8 mouse cellular contexts compared by ENCODE assay signal in the genomic region with DNA sequence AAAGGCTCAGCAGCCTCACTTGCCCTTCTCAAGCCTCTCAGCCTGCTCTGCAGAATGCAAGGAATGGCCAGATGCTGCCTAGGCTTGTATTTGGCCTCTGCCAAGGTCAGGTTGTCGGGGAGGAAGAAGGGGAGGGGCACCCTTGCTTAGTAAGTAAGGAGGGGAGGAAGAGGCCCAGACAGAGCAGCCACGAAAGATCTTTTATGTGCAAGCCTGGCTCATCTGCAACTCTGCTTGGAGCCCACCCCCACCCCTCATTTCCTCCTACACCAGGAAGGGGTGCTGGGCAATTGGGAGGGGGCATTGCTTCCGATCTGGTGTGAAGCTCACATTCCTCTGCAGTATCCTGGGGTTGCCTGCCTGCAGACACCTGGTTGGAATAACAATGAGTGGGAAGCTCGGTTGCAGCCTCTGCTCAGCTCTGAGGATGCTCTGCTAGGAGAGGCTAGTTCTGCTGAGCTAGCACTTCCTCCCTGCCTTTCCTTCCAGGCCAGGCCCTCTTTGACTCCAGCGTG.
A peak's percentile ranks its signal among the peaks of the same experiment; 100 is the strongest.
DNase-seq lines count a peak whose midpoint lies in the region; ATAC-seq and TF ChIP-seq lines count a peak whose summit lies in the region.

No protein-coding gene starts in this region.

- TF ChIP-seq EP300 in lung, postnatal 0 days (IDR thresholded peaks at IDR 0.05): no peak

- H3K9ac ChIP-seq in lung, postnatal 0 days (replicated peaks; ENCODE audit: low read depth): no peak overlapping the region
- no peak overlapping the region for H3K9ac ChIP-seq in midbrain, embryonic 16.5 days (ENCODE audit: low read depth, low read length)

- no peak overlapping the region for H3K27ac ChIP-seq in lung, postnatal 0 days (ENCODE audit: low read length)
- peak overlapping the region; percentile 60 for H3K27ac ChIP-seq in midbrain, embryonic 16.5 days (ENCODE audit: low read length)
- H3K27ac ChIP-seq in cerebellum, adult 2 months (ENCODE audit: insufficient read depth, low read length): no peak overlapping the region

- no peaks in the 10 kb centered on the region for H3K36me3 ChIP-seq in lung, postnatal 0 days (ENCODE audit: insufficient read depth, low read length)
- H3K36me3 ChIP-seq in midbrain, embryonic 16.5 days (ENCODE audit: control insufficient read depth, insufficient read depth, low read length): no peaks in the 10 kb centered on the region

- TF ChIP-seq POLR2A in cerebellum, adult 2 months (IDR thresholded peaks at IDR 0.05; ENCODE audit: borderline replicate concordance, insufficient read depth, low read length): no peak

- no peaks in the 10 kb centered on the region for H3K27me3 ChIP-seq in lung, postnatal 0 days (replicated peaks; ENCODE audit: insufficient read depth, low read length)
- no peaks in the 10 kb centered on the region for H3K27me3 ChIP-seq in midbrain, embryonic 16.5 days (ENCODE audit: control insufficient read depth, insufficient read depth, low read depth, low read length)
- no peaks in the 10 kb centered on the region; the same call in 1 of the 2 replicates for H3K27me3 ChIP-seq in cerebellum, adult 2 months (ENCODE audit: control insufficient read depth, insufficient read depth, low read length)

- DNase-seq in lung, postnatal 36 days: peak; percentile 15
- DNase-seq in lung, postnatal 0 days (ENCODE audit: low spot score): no peak
- peak; percentile 16 for DNase-seq in adrenal gland, postnatal 25 days
- peak; percentile 54 for DNase-seq in induced T-regulatory cell, adult 2 months (ENCODE audit: low read depth)
- DNase-seq in cerebellum, adult 2 months: no peak
- DNase-seq in cerebellum, postnatal 10 days: no peak
- DNase-seq in layer of hippocampus, postnatal 14 days (ENCODE audit: low spot score in 2 of 2): no peak

- no peaks in the 10 kb centered on the region for H3K9me3 ChIP-seq in lung, postnatal 0 days (ENCODE audit: low read length)
- H3K9me3 ChIP-seq in midbrain, embryonic 16.5 days (replicated peaks; ENCODE audit: control insufficient read depth, low read length, poor library complexity, severe bottlenecking): no peaks in the 10 kb centered on the region

- H3K4me3 ChIP-seq in lung, postnatal 0 days (ENCODE audit: low read depth, low read length): no peak overlapping the region
- no peak overlapping the region for H3K4me3 ChIP-seq in midbrain, embryonic 16.5 days (ENCODE audit: low read depth, low read length)
- no peak overlapping the region for H3K4me3 ChIP-seq in cerebellum, adult 2 months (replicated peaks; ENCODE audit: insufficient read depth, low read depth, low read length)

- ATAC-seq in lung, postnatal 0 days: no peak
- ATAC-seq in midbrain, embryonic 16.5 days: peak; percentile 92

- no peaks in the 10 kb centered on the region for H3K4me1 ChIP-seq in lung, postnatal 0 days (ENCODE audit: insufficient read depth, low read depth, low read length)
- peaks cover 10% of the 10 kb centered on the region for H3K4me1 ChIP-seq in midbrain, embryonic 16.5 days (ENCODE audit: control insufficient read depth, insufficient read depth, low read length)
- no peaks in the 10 kb centered on the region; the same call in 1 of the 2 replicates for H3K4me1 ChIP-seq in cerebellum, adult 2 months (ENCODE audit: control insufficient read depth, insufficient read depth, low read length)

- H3K4me2 ChIP-seq in lung, postnatal 0 days (replicated peaks; ENCODE audit: low read depth, low read length): no peak overlapping the region
- H3K4me2 ChIP-seq in midbrain, embryonic 16.5 days (ENCODE audit: low read length): no peak overlapping the region

- TF ChIP-seq CTCF in lung, postnatal 0 days (IDR thresholded peaks at IDR 0.05): no peak
- TF ChIP-seq CTCF in cerebellum, adult 2 months (IDR thresholded peaks at IDR 0.05; ENCODE audit: borderline replicate concordance, insufficient read depth, low read depth, low read length): no peak

- 19% methylated on average over 5 of the region's 5 CpGs for WGBS in lung, postnatal 0 days
- 4% methylated on average over 5 of the region's 5 CpGs for WGBS in midbrain, embryonic 16.5 days
- WGBS in cerebellum, adult 2 months: 32% methylated on average over 5 of the region's 5 CpGs

Comparison
In these comparisons a context has a peak if more than half of its experiments do, and no peak if none do; other contexts are left out.
1. DNase-seq: peak in lung, postnatal 36 days (single experiment), adrenal gland, postnatal 25 days (single experiment) and induced T-regulatory cell, adult 2 months (single experiment); none in lung, postnatal 0 days (single experiment), cerebellum, adult 2 months (0 of 2), cerebellum, postnatal 10 days (0 of 2) and layer of hippocampus, postnatal 14 days (0 of 2).